Mouse (Mus musculus) heart, embryonic 12.5 days (tissue): Measurements from ENCODE around the gene Ripply1. TPM values are rescaled to one million over a fixed set of nuclear protein-coding genes. Genes with fewer than 3 reads are reported as not detected.

Experiments
- ATAC-seq: fragments of 200-750 bp; cut with Nextera tagmentation; 2 replicates; pipeline ENCODE4 v1.8.0; 2017; ENCODE audit warnings: moderate TSS enrichment, moderate library complexity; ENCODE audit not compliant: insufficient number of reproducible peaks, low FRiP score
- H3K27ac ChIP-seq: fragments of 300-500 bp; sonication (generic); 2 replicates; pipeline ENCODE4 v1.5.1; 2016; ENCODE audit warnings: mild to moderate bottlenecking, moderate library complexity; ENCODE audit not compliant: poor library complexity, severe bottlenecking
- H3K27me3 ChIP-seq: fragments of 300-500 bp; sonication (generic); replicated peaks from 2 replicates; pipeline ENCODE4 v1.6.1; 2016; ENCODE audit warnings: mild to moderate bottlenecking, moderate library complexity
- H3K36me3 ChIP-seq: fragments of 300-500 bp; sonication (generic); 2 replicates; pipeline ENCODE4 v1.6.1; 2016; ENCODE audit warnings: mild to moderate bottlenecking, moderate library complexity
- H3K4me1 ChIP-seq: fragments of 300-500 bp; sonication (generic); replicated peaks from 2 replicates; pipeline ENCODE4 v1.6.1; 2016; ENCODE audit warnings: mild to moderate bottlenecking
- H3K4me2 ChIP-seq: fragments of 300-500 bp; sonication (generic); 2 replicates; pipeline ENCODE4 v1.6.1; 2016; ENCODE audit warnings: mild to moderate bottlenecking, moderate library complexity
- H3K4me3 ChIP-seq: fragments of 300-500 bp; sonication (generic); 2 replicates; pipeline ENCODE4 v1.5.1; 2016; ENCODE audit warnings: mild to moderate bottlenecking
- H3K9ac ChIP-seq: fragments of 300-500 bp; sonication (generic); 2 replicates; pipeline ENCODE4 v1.6.1; 2016; ENCODE audit warnings: mild to moderate bottlenecking, moderate library complexity
- H3K9me3 ChIP-seq: fragments of 300-500 bp; sonication (generic); replicated peaks from 2 replicates; pipeline ENCODE4 v1.6.1; 2016; ENCODE audit warnings: mild to moderate bottlenecking, moderate library complexity
- WGBS: fragments of 180-500 bp; shearing (Covaris S2); methylation state at CpG from one replicate; pipeline ENCODE4 v1.1.7; 2016; 5-methylcytosine and 5-hydroxymethylcytosine counted together
- polyA plus RNA-seq: library from polyadenylated mRNA; unstranded; fragments of >200 nt; fragmentation: Nextera tagmentation; extraction: Ambion mirVana; gene quantifications from 2 replicates; pipeline ENCODE4 v1.2.1, GENCODE M21; 2016

Ripply1 gene
- polyA plus RNA-seq, 1 experiment from 2014 or later, result not detected

GRCm38 (mm10) chrX:139807391-139807790 is 25.2 kb upstream of the Ripply1 start:
- 0 out of 2 replicates have a peak, but pooled peaks cover 4% of the 10 kb centered on the region for H3K27me3 ChIP-seq
- H3K9ac ChIP-seq, result no peak overlapping the region
- H3K9me3 ChIP-seq, result no peaks in the 10 kb centered on the region
- H3K4me1 ChIP-seq, result no peaks in the 10 kb centered on the region
- no peak overlapping the region for H3K4me2 ChIP-seq
- 76% methylated on average over 2 of the region's 2 CpGs for WGBS
- H3K4me3 ChIP-seq, result no peak overlapping the region
- no peaks in the 10 kb centered on the region for H3K36me3 ChIP-seq
- no peak for ATAC-seq
- H3K27ac ChIP-seq, result no peak overlapping the region

- Histone ChIP-seq H3K4me2 (no peak overlapping the region), H3K36me3 (no peaks in the 10 kb centered on the region), H3K4me3 (no peak overlapping the region), H3K27ac (no peak overlapping the region), H3K9me3 (no peaks in the 10 kb centered on the region), H3K27me3 (peaks cover 7% of the 10 kb centered on the region; the same call in 1 of the 2 replicates), H3K9ac (no peak overlapping the region), H3K4me1 (no peaks in the 10 kb centered on the region)
- ATAC-seq, result no peak
- 88% methylated on average over 4 of the region's 4 CpGs for WGBS
Observed at GRCm38 (mm10) chrX:139805918-139806317, 23.8 kb upstream of the Ripply1 start.

- Histone ChIP-seq H3K27me3 (peaks cover 12% of the 10 kb centered on the region; the same call in 1 of the 2 replicates), H3K9me3 (no peaks in the 10 kb centered on the region), H3K27ac (no peak overlapping the region), H3K36me3 (no peaks in the 10 kb centered on the region), H3K4me1 (no peaks in the 10 kb centered on the region), H3K9ac (no peak overlapping the region), H3K4me3 (no peak overlapping the region), H3K4me2 (no peak overlapping the region)
- 66% methylated on average over 2 of the region's 2 CpGs for WGBS
- no peak for ATAC-seq
Observed at GRCm38 (mm10) chrX:139803028-139803427, 20.9 kb upstream of the Ripply1 start.

GRCm38 (mm10) chrX:139800406-139800878 is 18.3 kb upstream of the Ripply1 start, which contains the start of gene Cldn2:
Cldn2 (plus strand) TSS chrX:139800828.
- 57% methylated on average over 8 of the region's 8 CpGs for WGBS
- Histone ChIP-seq H3K27ac (no peak within 1 kb of the TSS), H3K4me3 (no peak within 1 kb of the TSS), H3K36me3 (no peaks in the 10 kb centered on the region), H3K4me1 (no peaks in the 10 kb centered on the region), H3K27me3 (peaks cover 12% of the 10 kb centered on the region; the same call in 1 of the 2 replicates), H3K9me3 (no peaks in the 10 kb centered on the region), H3K4me2 (no peak within 1 kb of the TSS), H3K9ac (no peak within 1 kb of the TSS)
- no peak for ATAC-seq

GRCm38 (mm10) chrX:139799953-139800352 is 17.8 kb upstream of the Ripply1 start:
- H3K4me3 ChIP-seq, result no peak overlapping the region
- H3K9me3 ChIP-seq, result no peaks in the 10 kb centered on the region
- no peaks in the 10 kb centered on the region for H3K36me3 ChIP-seq
- WGBS, result 61% methylated on average over 3 of the region's 3 CpGs
- no peaks in the 10 kb centered on the region for H3K4me1 ChIP-seq
- no peak for ATAC-seq
- H3K27ac ChIP-seq, result no peak overlapping the region
- H3K27me3 ChIP-seq, result peaks cover 12% of the 10 kb centered on the region; the same call in 1 of the 2 replicates
- H3K4me2 ChIP-seq, result no peak overlapping the region
- H3K9ac ChIP-seq, result no peak overlapping the region

GRCm38 (mm10) chrX:139797875-139798274 is 15.7 kb upstream of the Ripply1 start:
- Histone ChIP-seq H3K9ac (no peak overlapping the region), H3K9me3 (no peaks in the 10 kb centered on the region), H3K4me2 (no peak overlapping the region), H3K27ac (no peak overlapping the region), H3K36me3 (no peaks in the 10 kb centered on the region), H3K27me3 (peaks cover 8% of the 10 kb centered on the region; the same call in 1 of the 2 replicates), H3K4me1 (no peaks in the 10 kb centered on the region), H3K4me3 (no peak overlapping the region)
- 80% methylated on average over 9 of the region's 9 CpGs for WGBS
- no peak for ATAC-seq

- no peak overlapping the region for H3K4me3 ChIP-seq
- no peak overlapping the region for H3K9ac ChIP-seq
- 82% methylated on average over 6 of the region's 6 CpGs for WGBS
- no peak for ATAC-seq
- no peaks in the 10 kb centered on the region for H3K36me3 ChIP-seq
- no peaks in the 10 kb centered on the region; the same call in 1 of the 2 replicates for H3K4me1 ChIP-seq
- peaks cover 6% of the 10 kb centered on the region; the same call in 1 of the 2 replicates for H3K27me3 ChIP-seq
- no peak overlapping the region for H3K4me2 ChIP-seq
- no peak overlapping the region for H3K27ac ChIP-seq
- no peaks in the 10 kb centered on the region for H3K9me3 ChIP-seq
Observed at GRCm38 (mm10) chrX:139796037-139796436, 13.9 kb upstream of the Ripply1 start.

GRCm38 (mm10) chrX:139794072-139794845 is 12.1 kb upstream of the Ripply1 start:
- H3K4me3 ChIP-seq, result no peak overlapping the region
- H3K27me3 ChIP-seq, result no peaks in the 10 kb centered on the region
- H3K9me3 ChIP-seq, result no peaks in the 10 kb centered on the region
- H3K4me1 ChIP-seq, result no peaks in the 10 kb centered on the region; the same call in 1 of the 2 replicates
- no peak overlapping the region for H3K9ac ChIP-seq
- no peak overlapping the region for H3K27ac ChIP-seq
- WGBS, result 69% methylated on average over 7 of the region's 7 CpGs
- H3K36me3 ChIP-seq, result no peaks in the 10 kb centered on the region
- no peak for ATAC-seq
- H3K4me2 ChIP-seq, result no peak overlapping the region

- WGBS, result 39% methylated on average over 1 of the region's 1 CpGs
- ATAC-seq, result no peak; the same call in 1 of the 2 replicates
- no peak overlapping the region for H3K27ac ChIP-seq
Observed at GRCm38 (mm10) chrX:139785764-139786163, 3.6 kb upstream of the Ripply1 start.

GRCm38 (mm10) chrX:139783045-139783422 is 881 bp upstream of the Ripply1 start:
- no peaks in the 10 kb centered on the region for H3K9me3 ChIP-seq
- no peak overlapping the region for H3K9ac ChIP-seq
- no peak for ATAC-seq
- WGBS, result 59% methylated on average over 3 of the region's 3 CpGs
- H3K27me3 ChIP-seq, result peaks cover 5% of the 10 kb centered on the region
- peaks cover 11% of the 10 kb centered on the region for H3K4me1 ChIP-seq
- no peaks in the 10 kb centered on the region for H3K36me3 ChIP-seq
- no peak overlapping the region for H3K4me2 ChIP-seq
- no peak overlapping the region for H3K27ac ChIP-seq
- H3K4me3 ChIP-seq, result no peak overlapping the region

More at GRCm38 (mm10) chrX:139785764-139786163, 3.6 kb upstream of the Ripply1 start:
- H3K9ac ChIP-seq, result no peak overlapping the region
- peaks cover 5% of the 10 kb centered on the region for H3K27me3 ChIP-seq
- peaks cover 7% of the 10 kb centered on the region for H3K4me1 ChIP-seq
- H3K4me2 ChIP-seq, result no peak overlapping the region
- no peaks in the 10 kb centered on the region for H3K36me3 ChIP-seq
- H3K9me3 ChIP-seq, result no peaks in the 10 kb centered on the region
- no peak overlapping the region for H3K4me3 ChIP-seq

GRCm38 (mm10) chrX:139781563-139781962 is 590 bp downstream of the Ripply1 start:
- no peaks in the 10 kb centered on the region for H3K9me3 ChIP-seq
- 65% methylated on average over 4 of the region's 4 CpGs for WGBS
- H3K4me2 ChIP-seq, result no peak overlapping the region
- no peak for ATAC-seq
- H3K9ac ChIP-seq, result no peak overlapping the region
- no peak overlapping the region for H3K27ac ChIP-seq
- peaks cover 5% of the 10 kb centered on the region for H3K27me3 ChIP-seq
- H3K36me3 ChIP-seq, result no peaks in the 10 kb centered on the region
- H3K4me1 ChIP-seq, result peaks cover 18% of the 10 kb centered on the region
- no peak overlapping the region for H3K4me3 ChIP-seq
